In the genomic region with DNA sequence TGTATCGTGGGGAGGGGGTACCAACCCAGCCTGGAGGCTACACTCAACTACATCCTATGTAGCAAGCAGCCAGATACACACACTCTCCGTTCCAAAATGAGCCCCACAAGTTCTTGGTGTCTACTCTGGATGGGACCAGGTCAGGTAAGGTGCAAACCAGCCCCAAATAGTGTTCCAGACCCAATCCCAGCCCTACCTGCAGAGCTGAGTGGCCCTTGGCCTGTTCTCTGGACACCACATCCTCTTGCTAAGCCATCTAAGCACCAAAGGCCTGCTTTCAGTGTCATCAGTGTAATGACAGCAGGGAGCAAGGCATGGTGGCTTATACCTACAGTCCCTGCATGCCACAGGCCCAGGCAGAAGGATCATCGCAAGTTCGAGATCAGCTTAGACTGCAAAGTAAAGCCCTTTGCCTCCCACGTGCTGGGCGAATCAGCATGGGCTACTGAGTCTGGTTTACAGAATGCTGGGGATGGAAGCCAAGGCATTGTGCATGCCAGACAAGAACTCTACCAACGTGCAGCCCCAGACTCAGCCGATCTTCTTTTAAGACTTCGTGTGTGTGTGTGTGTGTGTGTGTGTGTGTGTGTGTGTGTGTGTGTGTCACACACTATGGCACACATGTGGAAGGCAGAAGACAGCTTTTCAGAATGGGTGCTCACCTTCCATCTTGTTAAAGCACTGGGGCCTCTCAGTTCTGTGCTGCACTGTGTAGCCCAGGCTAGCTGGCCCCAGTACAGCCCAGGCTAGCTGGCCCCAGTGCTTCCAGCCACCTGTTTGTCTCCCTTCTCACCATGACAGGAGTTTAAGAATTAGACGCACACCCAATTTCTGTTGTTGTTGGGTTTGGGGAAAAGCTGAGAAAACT, we compare ENCODE assay signal across 14 mouse cellular contexts. TPM values are rescaled to one million over a fixed set of nuclear protein-coding genes. Genes with fewer than 3 reads are reported as not detected.
A peak's percentile ranks its signal among the peaks of the same experiment; 100 is the strongest.
DNase-seq lines count a peak whose midpoint lies in the region; ATAC-seq and TF ChIP-seq lines count a peak whose summit lies in the region.
"Had no signal": no experiment of that assay in that cellular context is flagged by ENCODE, and none has a peak within 500 bp of the region (broad histone marks: within the 10 kb centered on the region; RNA-seq: fewer than 3 reads in every experiment).

No protein-coding gene starts in this region.

- peaks cover 9% of the 10 kb centered on the region for H3K36me3 ChIP-seq in heart, embryonic 15.5 days
- H3K36me3 ChIP-seq: kidney, embryonic 15.5 days; limb, embryonic 15.5 days had no signal

- H3K27ac ChIP-seq in heart, embryonic 15.5 days, result peak overlapping the region; percentile 53
- peak overlapping the region; percentile 13 for H3K27ac ChIP-seq in bone marrow, adult 2 months (ENCODE audit: control insufficient read depth, insufficient read depth, low read depth, low read length, poor library complexity)
- H3K27ac ChIP-seq: kidney, embryonic 15.5 days; layer of hippocampus, adult 2 months; limb, embryonic 15.5 days had no signal

- no peak for ATAC-seq in heart, embryonic 15.5 days (replicated peaks; ENCODE audit: insufficient number of reproducible peaks, insufficient read depth, low FRiP score, low read depth)
- 0 out of 2 replicates have a peak, but pooled peaks have one; percentile 13 for ATAC-seq in erythroid progenitor cell, adult 5-6 weeks (replicated peaks; ENCODE audit: low FRiP score, poor library complexity, severe bottlenecking)
- ATAC-seq in megakaryocyte progenitor cell, adult 5-6 weeks (replicated peaks; ENCODE audit: poor library complexity), result peak; percentile 32
- ATAC-seq: CD4-positive, CD25-positive, alpha-beta regulatory T cell, adult 4 months; hindbrain, embryonic 16.5 days had no signal

- TF ChIP-seq CTCF in bone marrow, adult 2 months (IDR thresholded peaks at IDR 0.05; ENCODE audit: control insufficient read depth, insufficient read depth, low read length), result no peak

- peaks cover 55% of the 10 kb centered on the region for H3K4me1 ChIP-seq in heart, embryonic 15.5 days (replicated peaks)
- H3K4me1 ChIP-seq in bone marrow, adult 2 months (ENCODE audit: control insufficient read depth, insufficient read depth, low read length), result peaks cover 2% of the 10 kb centered on the region; the same call in 1 of the 2 replicates

- intact Hi-C loops in heart, postnatal 25 days (cut with DNase I), result no loop called here

- no peak overlapping the region for H3K4me2 ChIP-seq in heart, embryonic 15.5 days
- H3K4me2 ChIP-seq: kidney, embryonic 15.5 days; limb, embryonic 15.5 days had no signal

- no peak for TF ChIP-seq POLR2A in bone marrow, adult 2 months (IDR thresholded peaks at IDR 0.05; ENCODE audit: borderline replicate concordance, control insufficient read depth, low read depth, low read length)

- no peak overlapping the region for H3K9ac ChIP-seq in heart, embryonic 15.5 days
- H3K9ac ChIP-seq: kidney, embryonic 15.5 days; limb, embryonic 15.5 days had no signal

- no peak overlapping the region for H3K4me3 ChIP-seq in heart, embryonic 15.5 days
- no peak overlapping the region for H3K4me3 ChIP-seq in bone marrow, adult 2 months (replicated peaks; ENCODE audit: control insufficient read depth, low read depth, low read length)
- H3K4me3 ChIP-seq: kidney, embryonic 15.5 days; layer of hippocampus, adult 2 months; limb, embryonic 15.5 days had no signal

- H3K27me3 ChIP-seq in heart, embryonic 15.5 days, result no peaks in the 10 kb centered on the region
- H3K27me3 ChIP-seq: limb, embryonic 15.5 days had no signal

- no peak for DNase-seq in heart, postnatal 25 days (ENCODE audit: low spot score)
- no peak for DNase-seq in thymus, postnatal 36 days
- no peak for DNase-seq in urinary bladder, postnatal 14 days (ENCODE audit: low spot score)
- DNase-seq: cerebellum, adult 11-12 months; lung, postnatal 36 days had no signal

- H3K9me3 ChIP-seq in heart, embryonic 15.5 days (replicated peaks), result no peaks in the 10 kb centered on the region
- H3K9me3 ChIP-seq: kidney, embryonic 15.5 days; limb, embryonic 15.5 days had no signal

- WGBS in heart, embryonic 15.5 days, result 78% methylated on average over 10 of the region's 10 CpGs
- WGBS in bone marrow, adult 2 months, result 73% methylated on average over 10 of the region's 10 CpGs

RNA-seq across cellular contexts. Expression of gene Myl9, which starts 7.5 kb away (rescaled TPM):
- polyA plus RNA-seq in heart, embryonic 15.5 days (2015; fragmentation: Nextera tagmentation; extraction: Ambion mirVana), result 1,553 and 1,598 TPM in 2 replicates
- 100 to 1,000 TPM; 200 to 205 TPM for total RNA-seq in heart, postnatal 25 days (2021)
- polyA plus RNA-seq in bone marrow, adult 2 months (2011; ENCODE audit: insufficient read depth, insufficient read length, low replicate concordance, missing spikeins), result 59.5 and 110 TPM in 2 replicates
- total RNA-seq in erythroid progenitor cell, adult 5-6 weeks (2015; ENCODE audit: low replicate concordance), result 5.0 and 7.2 TPM in 2 replicates
- total RNA-seq in erythroid progenitor cell, adult 5-6 weeks (2017; ENCODE audit: low replicate concordance), result 0.45 and 10.7 TPM in 2 replicates
- not detected in 2 replicates for total RNA-seq in megakaryocyte progenitor cell, adult 5-6 weeks (2015)
- total RNA-seq in megakaryocyte progenitor cell, adult 5-6 weeks (2017), result not detected in 2 replicates
- polyA plus RNA-seq: CD4-positive, CD25-positive, alpha-beta regulatory T cell, adult 4 months had no signal

RNA-seq across cellular contexts. Expression of gene Tgif2, which starts 57.1 kb away (rescaled TPM):
- 23.6 and 34.1 TPM in 2 replicates for polyA plus RNA-seq in heart, embryonic 15.5 days (2015; fragmentation: Nextera tagmentation; extraction: Ambion mirVana)
- under 1 TPM; 0.75 to 0.95 TPM for total RNA-seq in heart, postnatal 25 days (2021)
- 3.1 and 5.5 TPM in 2 replicates for polyA plus RNA-seq in bone marrow, adult 2 months (2011; ENCODE audit: insufficient read depth, insufficient read length, low replicate concordance, missing spikeins)
- total RNA-seq in erythroid progenitor cell, adult 5-6 weeks (2015; ENCODE audit: low replicate concordance), result 2.2 and 3.8 TPM in 2 replicates
- 1.9 and 18.2 TPM in 2 replicates for total RNA-seq in erythroid progenitor cell, adult 5-6 weeks (2017; ENCODE audit: low replicate concordance)
- total RNA-seq in megakaryocyte progenitor cell, adult 5-6 weeks (2015), result 7.2 and 7.9 TPM in 2 replicates
- total RNA-seq in megakaryocyte progenitor cell, adult 5-6 weeks (2017), result 10.7 and 12.5 TPM in 2 replicates

Comparison
In these comparisons a context has a peak if more than half of its experiments do, and no peak if none do; other contexts are left out.
1. RNA of gene Myl9, which starts 7.5 kb away (total RNA-seq): 200 to 205 TPM in heart, postnatal 25 days; 0.45 to 10.7 TPM in erythroid progenitor cell, adult 5-6 weeks and not detected in megakaryocyte progenitor cell, adult 5-6 weeks; every median in the first group is over 10 times any median in the second.